Mouse (Mus musculus) G1E (cell line): Measurements from ENCODE around the gene Dstyk.

Experiments
- CTCF ChIP-seq: IDR thresholded peaks from 2 replicates; pipeline ENCODE4 v1.5.1; 2012; ENCODE audit warnings: low read depth, low read length, inconsistent platforms, mixed read lengths
- GATA1 ChIP-seq: IDR thresholded peaks from 2 replicates; pipeline ENCODE4 v1.6.1; 2012; ENCODE audit warnings: borderline replicate concordance, low read length, inconsistent platforms, mixed read lengths
- GATA2 ChIP-seq: IDR thresholded peaks from 2 replicates; pipeline ENCODE4 v1.6.1; 2012; ENCODE audit warnings: low read depth, low read length, inconsistent platforms, borderline replicate concordance
- POLR2AphosphoS5 ChIP-seq: IDR thresholded peaks from 2 replicates; pipeline ENCODE4 v1.6.1; 2012; ENCODE audit warnings: low read depth, low read length, inconsistent platforms; ENCODE audit not compliant: insufficient replicate concordance
- TAL1 ChIP-seq: conservative IDR thresholded peaks from 2 replicates; pipeline ENCODE4 v1.6.1; 2012; ENCODE audit warnings: low read depth, low read length, inconsistent platforms, mixed read lengths

DNA sequence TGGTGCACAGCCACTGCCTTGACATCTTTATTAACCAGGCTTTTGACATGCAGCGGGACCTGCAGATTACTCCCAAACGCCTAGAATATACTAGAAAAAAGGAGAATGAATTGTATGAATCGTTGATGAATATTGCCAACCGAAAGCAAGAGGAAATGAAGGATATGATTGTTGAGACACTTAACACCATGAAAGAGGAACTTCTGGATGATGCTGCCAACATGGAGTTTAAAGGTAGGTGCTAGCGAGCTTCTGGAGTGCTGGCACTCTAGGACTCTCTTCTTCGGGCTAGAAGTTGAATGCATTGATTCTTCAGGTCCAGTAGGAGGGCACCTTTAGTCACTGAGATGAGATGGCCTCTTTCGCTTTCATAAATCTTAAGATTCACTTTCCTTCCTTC, 32.4 kb downstream of the Dstyk start:
- TF ChIP-seq CTCF (no peak), POLR2AphosphoS5 (no peak), GATA1 (no peak), TAL1 (no peak), GATA2 (no peak)
